Mouse (Mus musculus) neutrophil, adult 5-6 weeks (primary cell): ENCODE results near the gene Gngt2. TPM values are rescaled to one million over a fixed set of nuclear protein-coding genes. Genes with fewer than 3 reads are reported as not detected.

Source experiments
- ATAC-seq: fragments of 151-379, 151-347 bp; 2 replicates; pipeline ENCODE4 v1.8.0; 2017; ENCODE audit warnings: mild to moderate bottlenecking, moderate TSS enrichment; ENCODE audit not compliant: insufficient number of reproducible peaks, poor library complexity, low FRiP score, severe bottlenecking; ENCODE audit errors: extremely low read depth
- total RNA-seq: library from RNA; stranded (forward); fragments of 200-1000 nt; gene quantifications from 2 replicates; pipeline ENCODE4 v1.2.3, GENCODE M21; 2017

The Gngt2 gene
- total RNA-seq, 1 experiment from 2014 or later = 122 TPM

- ATAC-seq = peak; percentile 53
These were observed 2.0 kb upstream of the Gngt2 start for GRCm38 (mm10) chr11:95834742-95835710.

DNA sequence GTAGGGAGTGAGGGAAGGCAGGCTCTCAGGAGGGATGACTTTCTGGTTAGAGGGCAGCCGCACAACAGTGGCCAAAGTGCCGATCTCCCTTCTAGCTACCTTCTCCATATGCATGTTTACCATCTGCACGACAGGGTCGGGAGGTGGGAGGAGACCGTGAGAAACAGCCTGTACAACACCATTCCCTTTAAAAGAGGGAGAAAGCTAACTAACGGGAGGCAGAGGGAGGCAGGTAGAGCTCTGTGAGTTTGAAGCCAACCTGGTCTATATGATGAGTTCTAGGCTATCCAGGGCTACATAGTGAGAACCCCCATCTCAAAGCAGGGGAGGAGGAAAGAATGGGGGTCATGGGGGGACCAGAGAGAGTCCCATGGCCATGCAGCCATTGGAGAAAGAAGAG, 1.2 kb upstream of the Gngt2 start:
- no peak for ATAC-seq

DNA sequence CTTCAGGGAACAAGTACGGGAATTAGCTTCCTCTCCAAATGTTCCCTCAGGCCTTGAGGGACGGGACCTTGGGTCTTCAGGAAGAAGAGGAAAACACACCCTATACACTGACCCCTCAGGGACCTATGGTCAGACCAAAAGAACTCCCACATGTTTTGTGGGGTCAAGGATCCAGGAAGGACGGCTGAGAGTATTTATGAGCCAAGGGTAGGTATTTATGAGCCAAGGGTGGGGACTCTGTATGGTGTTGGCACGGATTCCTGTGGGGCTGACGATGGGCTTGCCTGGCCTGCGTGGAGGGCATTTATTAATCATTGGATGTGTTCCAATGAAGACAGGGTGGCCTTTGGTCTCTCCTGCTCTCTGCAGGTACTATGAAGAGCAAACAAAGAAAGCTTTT, 583 bp upstream of the Gngt2 start:
- ATAC-seq = no peak

GRCm38 (mm10) chr11:95838598-95838997, 1.6 kb downstream of the Gngt2 start:
- no peak for ATAC-seq

DNA sequence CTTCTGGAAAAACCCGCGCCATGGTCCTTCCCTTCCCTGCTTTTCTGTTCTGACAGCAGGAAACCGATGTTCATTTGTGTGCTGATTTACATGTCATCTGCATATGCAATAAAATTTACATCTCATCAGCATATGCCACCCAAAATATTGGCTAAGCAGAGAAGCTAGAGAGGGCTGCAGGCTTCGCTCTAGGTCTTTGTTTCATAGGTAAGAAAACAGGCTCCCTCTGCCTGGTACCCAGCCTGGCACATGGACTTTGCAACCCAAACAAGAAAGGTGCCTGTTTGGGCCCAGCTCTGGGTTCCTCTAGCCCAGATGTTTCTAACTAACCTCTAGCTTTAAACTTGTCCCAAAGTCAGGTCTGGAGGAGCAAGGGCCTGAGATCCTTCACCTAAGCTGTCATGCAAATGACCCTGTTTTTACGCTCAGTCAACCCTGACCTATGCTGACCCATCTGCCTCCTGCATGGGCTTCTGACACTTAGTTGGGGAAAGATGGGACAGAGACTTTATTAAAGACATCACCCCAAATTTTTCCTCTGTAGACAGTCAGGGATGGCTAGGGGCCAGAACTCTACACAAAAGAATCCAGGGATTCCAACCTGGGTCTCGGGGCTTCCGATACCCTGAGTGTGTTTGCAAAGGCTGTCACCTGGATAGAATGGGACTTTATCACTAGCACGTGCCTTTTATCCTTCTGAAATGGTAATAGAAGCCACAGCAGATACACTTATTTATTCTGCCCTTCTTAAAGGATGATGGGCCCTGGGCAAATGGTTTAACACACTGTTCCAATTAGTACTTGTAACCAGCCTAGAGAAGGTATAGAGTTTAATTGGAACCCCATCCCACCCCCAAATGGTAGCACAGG, 2.2 kb downstream of the Gngt2 start:
- ATAC-seq = no peak

- ATAC-seq = no peak
These were observed 3.9 kb downstream of the Gngt2 start for GRCm38 (mm10) chr11:95840694-95841497.

GRCm38 (mm10) chr11:95841498-95841830, 4.4 kb downstream of the Gngt2 start:
- ATAC-seq = no peak

- peak; percentile 81 for ATAC-seq
These were observed 5.2 kb downstream of the Gngt2 start, which contains the start of gene Abi3 for GRCm38 (mm10) chr11:95842074-95842681. Gene Abi3 (minus strand): TSS chr11:95842476.

GRCm38 (mm10) chr11:95842953-95843352, 5.9 kb downstream of the Gngt2 start:
- no peak for ATAC-seq

DNA sequence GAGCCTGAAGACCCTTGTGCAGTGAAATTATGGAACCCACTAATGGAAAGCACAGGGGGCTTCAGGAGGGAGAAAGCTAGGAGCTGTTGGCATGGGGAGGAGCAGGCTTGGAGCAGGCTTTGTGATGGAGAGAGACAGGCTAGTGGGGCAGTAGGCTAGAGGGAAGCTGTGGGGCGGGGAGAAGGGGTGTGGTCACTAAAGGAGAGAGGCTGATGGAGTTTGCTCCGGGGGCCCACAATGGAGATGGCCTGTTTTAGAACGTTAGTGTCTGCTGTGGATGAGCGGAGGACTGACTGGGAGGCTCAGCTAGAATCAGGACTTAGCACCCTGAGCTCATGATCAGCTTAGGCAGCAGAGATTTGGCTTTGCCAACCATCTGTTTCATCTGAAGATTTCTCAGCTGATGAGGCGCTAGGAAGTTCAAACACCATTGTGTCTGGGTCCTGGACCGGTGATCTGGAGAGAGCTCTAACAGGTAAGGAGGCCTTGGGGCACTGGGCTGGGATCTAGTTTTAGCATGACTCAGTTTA, 6.5 kb downstream of the Gngt2 start:
- no peak for ATAC-seq

DNA sequence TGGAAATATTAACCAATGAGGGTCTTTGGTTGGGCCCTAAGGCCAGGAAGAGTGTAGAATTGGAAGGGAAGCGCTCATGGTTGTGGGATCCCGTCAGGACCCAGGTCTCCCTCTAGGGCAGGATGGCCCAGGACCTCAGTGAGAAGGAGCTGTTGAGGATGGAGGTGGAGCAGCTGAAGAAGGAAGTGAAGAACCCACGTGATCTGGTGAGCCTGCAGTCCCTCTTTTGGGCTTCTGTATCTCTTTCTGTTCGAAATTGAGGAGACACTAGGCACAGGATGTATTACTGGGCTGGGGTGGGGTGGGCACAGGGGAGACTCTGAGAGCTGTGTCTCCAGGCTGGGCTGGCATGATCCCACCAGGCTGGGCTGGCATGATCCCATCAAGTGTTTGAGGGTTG, 7.9 kb downstream of the Gngt2 start:
- peak; percentile 28; the same call in 1 of the 2 replicates for ATAC-seq

DNA sequence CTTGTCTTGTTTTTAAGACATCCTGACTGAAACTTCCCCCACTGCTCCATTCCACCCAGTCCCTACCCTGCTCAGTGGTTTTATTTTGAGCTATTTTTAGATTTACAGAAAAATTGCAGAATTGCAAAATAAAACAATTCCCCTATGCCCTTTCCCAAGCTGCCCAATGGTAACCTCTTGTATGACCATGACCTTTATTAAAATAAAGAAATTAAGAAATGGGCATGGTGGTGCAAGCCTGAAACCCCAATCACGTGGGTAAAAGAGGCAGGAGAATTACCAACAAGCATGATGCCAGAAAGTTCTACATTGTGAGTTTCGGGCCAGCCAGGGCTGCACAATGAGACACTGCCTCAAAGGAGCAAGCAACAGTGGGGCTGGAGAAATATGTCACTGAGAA, 13.9 kb downstream of the Gngt2 start:
- ATAC-seq = no peak

GRCm38 (mm10) chr11:95853684-95854083, 16.7 kb downstream of the Gngt2 start:
- ATAC-seq = peak; percentile 32; the same call in 1 of the 2 replicates

DNA sequence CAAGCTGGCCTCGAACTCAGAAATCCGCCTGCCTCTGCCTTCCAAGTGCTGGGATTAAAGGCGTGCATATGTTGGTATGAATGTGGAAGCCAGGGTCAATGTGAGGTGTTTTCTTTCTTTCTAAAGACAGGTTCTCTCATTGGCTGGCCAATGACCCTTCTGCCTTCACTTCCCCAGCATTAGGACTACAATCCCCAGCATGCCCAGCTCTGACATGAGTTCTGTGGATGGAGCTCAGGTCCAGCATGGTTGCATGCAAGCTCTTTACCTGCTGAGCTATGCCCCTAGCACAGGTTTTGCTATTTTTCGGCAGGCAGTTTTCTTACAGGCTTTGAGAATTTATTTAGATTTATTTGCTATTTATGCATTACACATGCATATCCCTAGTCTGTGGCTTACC, 20.3 kb downstream of the Gngt2 start:
- ATAC-seq = no peak

DNA sequence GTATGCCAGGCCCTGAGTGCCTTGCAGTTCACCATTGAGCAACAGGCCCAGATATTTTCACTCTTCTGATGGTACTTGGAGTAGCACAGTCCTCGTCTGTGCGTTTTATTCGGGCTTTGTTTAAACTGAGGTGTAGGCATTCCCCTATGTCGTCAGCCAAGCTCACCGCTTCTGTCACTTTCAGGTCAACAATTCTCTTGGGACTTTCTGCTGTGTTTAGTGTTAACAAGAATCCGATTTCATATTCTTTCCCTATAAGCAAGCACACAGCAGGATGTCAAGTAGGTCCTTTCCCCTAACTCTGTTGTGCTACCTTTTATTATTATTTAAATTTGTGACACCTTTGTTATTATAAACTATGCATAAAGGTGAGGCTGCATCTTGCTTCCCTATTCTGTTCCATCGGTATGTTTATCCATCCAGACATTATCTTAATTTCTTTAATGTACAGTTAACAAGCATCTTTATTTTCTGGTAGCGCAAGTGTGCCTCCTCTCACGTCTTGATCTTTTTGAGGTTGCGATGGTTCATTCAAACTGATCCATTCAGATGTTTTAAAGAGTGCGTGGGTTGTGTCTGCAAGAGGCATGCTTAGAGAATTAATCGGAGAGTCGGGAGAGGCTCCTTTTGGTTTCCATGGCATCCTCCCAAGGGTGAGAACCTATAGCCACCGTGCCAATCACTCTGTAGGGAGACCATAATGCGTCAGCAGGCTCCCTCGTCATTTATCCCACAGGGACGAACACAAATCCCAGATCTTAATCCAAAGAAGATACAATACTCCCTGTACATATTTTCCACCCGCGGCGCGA, 20.9 kb downstream of the Gngt2 start:
- ATAC-seq = no peak

GRCm38 (mm10) chr11:95858528-95859467, 21.8 kb downstream of the Gngt2 start:
- peak; percentile 91 for ATAC-seq

GRCm38 (mm10) chr11:95859468-95859855, 22.4 kb downstream of the Gngt2 start:
- ATAC-seq = peak; percentile 34; the same call in 1 of the 2 replicates
